Mouse (Mus musculus) hindbrain, embryonic 12.5 days (tissue): Measurements from ENCODE around the gene Cbx1. TPM values are rescaled to one million over a fixed set of nuclear protein-coding genes. Genes with fewer than 3 reads are reported as not detected.

Experiments
- ATAC-seq: fragments of 200-750 bp; cut with Nextera tagmentation; 2 replicates; pipeline ENCODE4 v1.8.0; 2017; ENCODE audit warnings: moderate TSS enrichment; ENCODE audit not compliant: low FRiP score
- H3K27ac ChIP-seq: fragments of 300-500 bp; sonication (generic); 2 replicates; pipeline ENCODE4 v1.5.1; 2016; ENCODE audit warnings: mild to moderate bottlenecking
- H3K27me3 ChIP-seq: fragments of 300-500 bp; sonication (generic); 2 replicates; pipeline ENCODE4 v1.6.1; 2016; ENCODE audit warnings: mild to moderate bottlenecking
- H3K36me3 ChIP-seq: fragments of 300-500 bp; sonication (generic); 2 replicates; pipeline ENCODE4 v1.6.1; 2016; ENCODE audit warnings: mild to moderate bottlenecking
- H3K4me1 ChIP-seq: fragments of 300-500 bp; sonication (generic); 2 replicates; pipeline ENCODE4 v1.6.1; 2016
- H3K4me2 ChIP-seq: fragments of 300-500 bp; sonication (generic); replicated peaks from 2 replicates; pipeline ENCODE4 v1.6.1; 2016; ENCODE audit warnings: mild to moderate bottlenecking
- H3K4me3 ChIP-seq: fragments of 300-500 bp; sonication (generic); 2 replicates; pipeline ENCODE4 v1.5.1; 2016; ENCODE audit warnings: mild to moderate bottlenecking
- H3K9ac ChIP-seq: fragments of 300-500 bp; sonication (generic); 2 replicates; pipeline ENCODE4 v1.6.1; 2016; ENCODE audit warnings: mild to moderate bottlenecking, moderate library complexity
- H3K9me3 ChIP-seq: fragments of 300-500 bp; sonication (generic); replicated peaks from 2 replicates; pipeline ENCODE4 v1.6.1; 2016; ENCODE audit warnings: mild to moderate bottlenecking
- WGBS: fragments of 180-500 bp; shearing (Covaris S2); methylation state at CpG from one replicate; pipeline ENCODE4 v1.1.7; 2016; 5-methylcytosine and 5-hydroxymethylcytosine counted together
- polyA plus RNA-seq: library from polyadenylated mRNA; unstranded; fragments of >200 nt; fragmentation: Nextera tagmentation; extraction: Ambion mirVana; gene quantifications from 2 replicates; pipeline ENCODE4 v1.2.1, GENCODE M21; 2016

Gene Cbx1
- polyA plus RNA-seq, 1 experiment from 2014 or later, result 136 TPM

GRCm38 (mm10) chr11:96822675-96823470 lies 33.9 kb downstream of the Cbx1 start:
- H3K36me3 ChIP-seq, result peaks cover 59% of the 10 kb centered on the region
- ATAC-seq, result no peak
- WGBS, result 41% methylated on average over 4 of the region's 4 CpGs
- peak overlapping the region; percentile 48 for H3K4me3 ChIP-seq
- H3K27ac ChIP-seq, result peak overlapping the region; percentile 96; the same call in 1 of the 2 replicates
- peaks cover 54% of the 10 kb centered on the region for H3K4me1 ChIP-seq
- peak overlapping the region; percentile 71 for H3K9ac ChIP-seq
- H3K4me2 ChIP-seq, result peak overlapping the region; percentile 88
- H3K27me3 ChIP-seq, result no peaks in the 10 kb centered on the region
- no peaks in the 10 kb centered on the region for H3K9me3 ChIP-seq

GRCm38 (mm10) chr11:96823471-96823837 lies 34.5 kb downstream of the Cbx1 start:
- peak overlapping the region; percentile 96 for H3K27ac ChIP-seq
- WGBS, result 6% methylated on average over 13 of the region's 13 CpGs
- peaks cover 54% of the 10 kb centered on the region for H3K36me3 ChIP-seq
- peak; percentile 48 for ATAC-seq
- H3K9ac ChIP-seq, result peak overlapping the region; percentile 71
- H3K9me3 ChIP-seq, result no peaks in the 10 kb centered on the region
- H3K4me3 ChIP-seq, result peak overlapping the region; percentile 48
- H3K4me2 ChIP-seq, result peak overlapping the region; percentile 88
- no peaks in the 10 kb centered on the region for H3K27me3 ChIP-seq
- peaks cover 59% of the 10 kb centered on the region for H3K4me1 ChIP-seq

- Histone ChIP-seq H3K27ac (peak overlapping the region; percentile 96), H3K27me3 (no peaks in the 10 kb centered on the region), H3K4me3 (peak overlapping the region; percentile 48), H3K4me2 (peak overlapping the region; percentile 88), H3K36me3 (peaks cover 47% of the 10 kb centered on the region), H3K4me1 (peaks cover 65% of the 10 kb centered on the region), H3K9me3 (no peaks in the 10 kb centered on the region), H3K9ac (peak overlapping the region; percentile 71)
- peak; percentile 91 for ATAC-seq
- WGBS, result 2% methylated on average over 25 of the region's 26 CpGs
Observed at GRCm38 (mm10) chr11:96823880-96824782, 35.2 kb downstream of the Cbx1 start.

- Histone ChIP-seq H3K9ac (peak overlapping the region; percentile 71), H3K27me3 (no peaks in the 10 kb centered on the region), H3K4me2 (peak overlapping the region; percentile 88), H3K4me3 (0 out of 2 replicates have a peak overlapping the region, but pooled peaks have one; percentile 48), H3K9me3 (no peaks in the 10 kb centered on the region), H3K27ac (peak overlapping the region; percentile 96), H3K36me3 (peaks cover 39% of the 10 kb centered on the region), H3K4me1 (peaks cover 66% of the 10 kb centered on the region)
- 45% methylated on average over 7 of the region's 7 CpGs for WGBS
- no peak for ATAC-seq
Observed at GRCm38 (mm10) chr11:96824783-96825495, 36.0 kb downstream of the Cbx1 start.

- H3K27me3 ChIP-seq, result no peaks in the 10 kb centered on the region
- no peaks in the 10 kb centered on the region for H3K9me3 ChIP-seq
- H3K36me3 ChIP-seq, result peaks cover 23% of the 10 kb centered on the region
- H3K4me1 ChIP-seq, result peaks cover 69% of the 10 kb centered on the region
- WGBS, result 88% methylated on average over 2 of the region's 2 CpGs
- ATAC-seq, result no peak
- peak overlapping the region; percentile 6 for H3K4me3 ChIP-seq
- H3K9ac ChIP-seq, result peak overlapping the region; percentile 6
- H3K27ac ChIP-seq, result 0 out of 2 replicates have a peak overlapping the region, but pooled peaks have one; percentile 31
- H3K4me2 ChIP-seq, result peak overlapping the region; percentile 88
Observed at GRCm38 (mm10) chr11:96826481-96826880, 37.6 kb downstream of the Cbx1 start.

GRCm38 (mm10) chr11:96827062-96827581 lies 38.2 kb downstream of the Cbx1 start:
- H3K36me3 ChIP-seq, result peaks cover 17% of the 10 kb centered on the region
- no peak for ATAC-seq
- H3K9me3 ChIP-seq, result no peaks in the 10 kb centered on the region
- 86% methylated on average over 12 of the region's 12 CpGs for WGBS
- peaks cover 69% of the 10 kb centered on the region for H3K4me1 ChIP-seq
- no peak overlapping the region for H3K4me3 ChIP-seq
- H3K27me3 ChIP-seq, result no peaks in the 10 kb centered on the region
- H3K9ac ChIP-seq, result peak overlapping the region; percentile 35; the same call in 1 of the 2 replicates
- peak overlapping the region; percentile 17; the same call in 1 of the 2 replicates for H3K27ac ChIP-seq
- peak overlapping the region; percentile 88 for H3K4me2 ChIP-seq

GRCm38 (mm10) chr11:96827917-96828316 lies 39.0 kb downstream of the Cbx1 start:
- H3K4me1 ChIP-seq, result peaks cover 63% of the 10 kb centered on the region
- peak overlapping the region; percentile 79; the same call in 1 of the 2 replicates for H3K4me2 ChIP-seq
- H3K27ac ChIP-seq, result no peak overlapping the region
- no peak overlapping the region for H3K9ac ChIP-seq
- ATAC-seq, result no peak
- 84% methylated on average over 9 of the region's 9 CpGs for WGBS
- peaks cover 16% of the 10 kb centered on the region for H3K36me3 ChIP-seq
- H3K27me3 ChIP-seq, result no peaks in the 10 kb centered on the region
- H3K9me3 ChIP-seq, result no peaks in the 10 kb centered on the region
- H3K4me3 ChIP-seq, result 0 out of 2 replicates have a peak overlapping the region, but pooled peaks have one; percentile 3

GRCm38 (mm10) chr11:96828881-96829280 lies 40.0 kb downstream of the Cbx1 start:
- peak overlapping the region; percentile 96 for H3K27ac ChIP-seq
- no peak for ATAC-seq
- peak overlapping the region; percentile 89 for H3K9ac ChIP-seq
- H3K4me1 ChIP-seq, result peaks cover 54% of the 10 kb centered on the region
- peak overlapping the region; percentile 87 for H3K4me3 ChIP-seq
- H3K27me3 ChIP-seq, result no peaks in the 10 kb centered on the region
- H3K9me3 ChIP-seq, result no peaks in the 10 kb centered on the region
- WGBS, result 19% methylated on average over 10 of the region's 10 CpGs
- H3K4me2 ChIP-seq, result peak overlapping the region; percentile 79
- peaks cover 16% of the 10 kb centered on the region for H3K36me3 ChIP-seq

GRCm38 (mm10) chr11:96829403-96829812 lies 40.5 kb downstream of the Cbx1 start:
- Histone ChIP-seq H3K4me1 (peaks cover 50% of the 10 kb centered on the region), H3K36me3 (peaks cover 16% of the 10 kb centered on the region), H3K27ac (peak overlapping the region; percentile 96), H3K9ac (peak overlapping the region; percentile 89), H3K4me2 (peak overlapping the region; percentile 79), H3K27me3 (no peaks in the 10 kb centered on the region), H3K4me3 (peak overlapping the region; percentile 87), H3K9me3 (no peaks in the 10 kb centered on the region)
- ATAC-seq, result peak; percentile 39
- WGBS, result under 1% methylated on average over 32 of the region's 33 CpGs

GRCm38 (mm10) chr11:96829813-96830538 lies 41.0 kb downstream of the Cbx1 start, which contains the start of gene Nfe2l1:
Gene Nfe2l1, minus strand, starts transcription at chr11:96829968.
- Histone ChIP-seq H3K27ac (peak within 1 kb of the TSS; percentile 96), H3K27me3 (no peaks in the 10 kb centered on the region), H3K4me3 (peak within 1 kb of the TSS; percentile 87), H3K9ac (peak within 1 kb of the TSS; percentile 89), H3K9me3 (no peaks in the 10 kb centered on the region), H3K4me2 (peak within 1 kb of the TSS; percentile 79), H3K36me3 (peaks cover 16% of the 10 kb centered on the region), H3K4me1 (peaks cover 44% of the 10 kb centered on the region)
- WGBS, result under 1% methylated on average over 49 of the region's 51 CpGs
- peak; percentile 100 for ATAC-seq
